Mouse (Mus musculus) lung, postnatal 0 days (tissue): ENCODE measurements at regions not wholly inside any gene's neighbourhood (a gene's known extent, or its start where the extent isn't known, plus 50 kb on each side); places are given as distances from the start of the nearest gene placed in this dataset.

Experiments
- ATAC-seq: fragments of 200-750 bp; cut with Nextera tagmentation; 2 replicates; pipeline ENCODE4 v1.8.0; 2017; ENCODE audit warnings: moderate library complexity
- DNase-seq: peaks from one replicate; pipeline ENCODE4 v3.0.0-alpha.2; 2016; ENCODE audit warnings: low spot score
- H3K27ac ChIP-seq: fragments of 300-500 bp; sonication (generic); 2 replicates; pipeline ENCODE4 v1.5.1; 2014; ENCODE audit warnings: antibody characterized with exemption, mild to moderate bottlenecking, low read length, mixed read lengths
- H3K27me3 ChIP-seq: fragments of 300-500 bp; sonication (generic); replicated peaks from 2 replicates; pipeline ENCODE4 v1.6.1; 2014; ENCODE audit warnings: low read length, mixed read lengths; ENCODE audit not compliant: insufficient read depth
- H3K36me3 ChIP-seq: fragments of 300-500 bp; sonication (generic); 2 replicates; pipeline ENCODE4 v1.6.1; 2014; ENCODE audit warnings: low read length, mixed read lengths; ENCODE audit not compliant: insufficient read depth
- H3K4me1 ChIP-seq: fragments of 300-500 bp; sonication (generic); 2 replicates; pipeline ENCODE4 v1.6.1; 2014; ENCODE audit warnings: antibody characterized with exemption, low read depth, low read length, mixed read lengths; ENCODE audit not compliant: insufficient read depth
- H3K4me2 ChIP-seq: fragments of 300-500 bp; sonication (generic); replicated peaks from 2 replicates; pipeline ENCODE4 v1.6.1; 2014; ENCODE audit warnings: low read depth, mild to moderate bottlenecking, low read length, moderate library complexity, mixed read lengths
- H3K4me3 ChIP-seq: fragments of 300-500 bp; sonication (generic); 2 replicates; pipeline ENCODE4 v1.5.1; 2014; ENCODE audit warnings: low read depth, low read length
- H3K9ac ChIP-seq: fragments of 300-500 bp; sonication (generic); replicated peaks from 2 replicates; pipeline ENCODE4 v1.6.1; 2014; ENCODE audit warnings: low read depth, mild to moderate bottlenecking
- H3K9me3 ChIP-seq: fragments of 300-500 bp; sonication (generic); 2 replicates; pipeline ENCODE4 v1.6.1; 2016; ENCODE audit warnings: low read length, mixed read lengths
- CTCF ChIP-seq: IDR thresholded peaks from 2 replicates; pipeline ENCODE4 v1.5.1; 2016; ENCODE audit warnings: antibody characterized with exemption, mild to moderate bottlenecking
- EP300 ChIP-seq: IDR thresholded peaks from 2 replicates; pipeline ENCODE4 v1.6.1; 2016; ENCODE audit warnings: antibody characterized with exemption, mild to moderate bottlenecking, control low read depth
- WGBS: fragments of 180-500 bp; shearing (Covaris S2); extraction: QIAGEN DNeasy Blood & Tissue Kit; methylation state at CpG from one replicate; pipeline ENCODE4 v1.1.7; 2014; 5-methylcytosine and 5-hydroxymethylcytosine counted together

DNA sequence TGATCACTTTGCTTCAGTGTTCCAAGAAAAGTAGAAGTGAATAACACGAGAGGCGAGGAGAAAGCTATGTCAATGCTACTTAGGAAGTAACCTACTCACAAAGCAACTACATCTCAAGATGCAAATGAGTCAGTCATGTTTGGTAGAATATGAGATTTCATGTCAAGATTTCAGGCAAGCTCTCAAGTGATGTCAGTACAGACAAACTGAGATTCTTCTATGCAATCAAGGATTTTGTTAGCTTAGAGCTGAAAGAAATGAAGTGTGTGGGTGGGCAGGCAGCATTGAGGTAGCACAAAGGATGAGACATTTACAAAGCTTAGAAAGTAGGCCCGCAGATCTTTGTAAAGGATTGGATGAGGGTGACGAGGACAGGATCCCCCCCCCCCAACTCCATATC is 480.0 kb upstream of the Syt1 start:
- TF ChIP-seq EP300, result no peak
- no peak for TF ChIP-seq CTCF
- 91% methylated on average over 4 of the region's 4 CpGs for WGBS
- DNase-seq, result no peak
- H3K27me3 ChIP-seq, result no peaks in the 10 kb centered on the region
- H3K4me1 ChIP-seq, result no peaks in the 10 kb centered on the region
- H3K9ac ChIP-seq, result no peak overlapping the region
- no peak overlapping the region for H3K27ac ChIP-seq
- no peak overlapping the region for H3K4me3 ChIP-seq
- no peak overlapping the region for H3K4me2 ChIP-seq
- no peak for ATAC-seq
- H3K36me3 ChIP-seq, result no peaks in the 10 kb centered on the region
- no peaks in the 10 kb centered on the region for H3K9me3 ChIP-seq

DNA sequence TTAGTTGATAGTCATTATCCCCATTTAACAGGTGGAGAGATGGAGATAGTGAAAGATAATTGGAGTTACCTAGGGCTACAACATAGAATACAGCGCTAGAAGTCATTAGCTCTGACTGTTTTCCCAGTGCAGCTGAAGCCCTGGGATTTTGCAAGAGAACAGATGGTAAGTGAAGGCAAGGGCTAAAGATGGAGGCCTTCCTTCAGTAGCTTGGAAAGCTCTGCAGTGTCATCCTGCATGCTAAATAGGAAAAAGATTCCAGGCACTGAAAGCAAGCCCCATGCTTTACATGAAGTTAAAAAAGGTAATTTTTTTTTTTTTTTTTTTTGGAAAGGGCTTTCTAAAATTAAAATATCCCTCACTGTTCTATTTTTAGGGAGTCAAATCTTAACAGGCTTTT is 477.2 kb upstream of the Syt1 start:
- Histone ChIP-seq H3K9me3 (no peaks in the 10 kb centered on the region), H3K36me3 (no peaks in the 10 kb centered on the region), H3K4me1 (no peaks in the 10 kb centered on the region), H3K27ac (no peak overlapping the region), H3K9ac (no peak overlapping the region), H3K27me3 (no peaks in the 10 kb centered on the region), H3K4me3 (no peak overlapping the region), H3K4me2 (no peak overlapping the region)
- TF ChIP-seq CTCF (no peak), EP300 (no peak)
- WGBS, result 97% methylated on average over 1 of the region's 1 CpGs
- ATAC-seq, result no peak
- DNase-seq, result no peak

DNA sequence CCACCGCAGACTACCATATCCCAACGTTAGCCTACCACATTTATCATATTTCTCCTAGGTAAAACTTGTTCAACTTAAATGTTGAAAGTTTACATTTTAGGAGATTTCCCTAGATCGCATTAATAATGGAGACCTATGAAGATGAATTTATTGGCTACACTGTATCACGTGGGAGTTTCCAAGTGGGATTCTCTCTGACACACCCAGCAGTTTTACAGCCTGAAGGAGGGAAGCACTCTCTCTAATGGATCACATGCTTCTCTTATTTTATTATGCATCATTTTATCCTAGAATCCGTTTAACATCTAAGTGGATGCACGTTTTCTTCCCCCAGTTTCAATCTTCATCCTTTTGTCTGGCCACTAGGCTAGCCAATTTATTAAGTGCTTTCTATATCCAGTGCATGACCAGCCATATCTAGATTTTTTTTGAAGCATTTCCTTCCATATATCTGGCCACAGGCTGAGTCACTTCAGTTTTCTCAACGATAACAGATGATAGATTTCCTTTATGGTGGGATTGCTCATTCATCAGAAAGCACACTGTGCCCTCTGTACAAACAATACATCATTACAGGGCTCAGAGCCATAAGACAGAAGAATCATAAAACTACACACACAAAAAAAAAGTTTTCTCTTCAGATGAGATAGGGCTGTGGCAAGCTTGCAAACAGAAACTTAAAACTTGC is 476.3 kb upstream of the Syt1 start:
- no peak overlapping the region for H3K9ac ChIP-seq
- WGBS, result 67% methylated on average over 7 of the region's 7 CpGs
- TF ChIP-seq CTCF (no peak), EP300 (no peak)
- no peaks in the 10 kb centered on the region for H3K4me1 ChIP-seq
- H3K27ac ChIP-seq, result no peak overlapping the region
- H3K4me2 ChIP-seq, result no peak overlapping the region
- H3K4me3 ChIP-seq, result no peak overlapping the region
- no peaks in the 10 kb centered on the region for H3K27me3 ChIP-seq
- H3K36me3 ChIP-seq, result no peaks in the 10 kb centered on the region
- no peak for DNase-seq
- H3K9me3 ChIP-seq, result no peaks in the 10 kb centered on the region
- no peak for ATAC-seq

DNA sequence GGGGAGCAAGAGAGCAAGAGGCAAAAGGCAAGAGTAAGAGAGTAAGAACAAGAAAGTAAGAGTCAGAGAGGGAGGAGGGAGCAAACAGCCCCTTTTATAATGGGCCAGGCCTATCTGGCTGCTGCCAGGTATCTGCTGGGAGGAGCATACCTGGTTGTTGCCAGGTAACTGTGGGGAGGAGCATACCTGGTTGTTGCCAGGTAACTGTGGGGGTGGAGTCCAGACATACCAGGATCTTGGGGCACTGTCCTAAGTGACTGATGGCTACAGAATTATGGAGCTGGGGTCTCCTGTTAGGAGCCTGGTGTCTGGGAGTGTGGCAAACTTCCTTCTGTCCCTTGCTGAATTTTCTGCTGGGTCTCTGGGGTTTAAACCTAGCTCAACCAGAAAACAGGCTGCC is 469.8 kb upstream of the Syt1 start:
- H3K4me2 ChIP-seq, result no peak overlapping the region
- H3K4me1 ChIP-seq, result no peaks in the 10 kb centered on the region
- DNase-seq (no peak), ATAC-seq (no peak)
- TF ChIP-seq CTCF (no peak), EP300 (no peak)
- H3K36me3 ChIP-seq, result no peaks in the 10 kb centered on the region
- no peak overlapping the region for H3K9ac ChIP-seq
- no peak overlapping the region for H3K4me3 ChIP-seq
- H3K27me3 ChIP-seq, result no peaks in the 10 kb centered on the region
- no peaks in the 10 kb centered on the region for H3K9me3 ChIP-seq
- no peak overlapping the region for H3K27ac ChIP-seq

DNA sequence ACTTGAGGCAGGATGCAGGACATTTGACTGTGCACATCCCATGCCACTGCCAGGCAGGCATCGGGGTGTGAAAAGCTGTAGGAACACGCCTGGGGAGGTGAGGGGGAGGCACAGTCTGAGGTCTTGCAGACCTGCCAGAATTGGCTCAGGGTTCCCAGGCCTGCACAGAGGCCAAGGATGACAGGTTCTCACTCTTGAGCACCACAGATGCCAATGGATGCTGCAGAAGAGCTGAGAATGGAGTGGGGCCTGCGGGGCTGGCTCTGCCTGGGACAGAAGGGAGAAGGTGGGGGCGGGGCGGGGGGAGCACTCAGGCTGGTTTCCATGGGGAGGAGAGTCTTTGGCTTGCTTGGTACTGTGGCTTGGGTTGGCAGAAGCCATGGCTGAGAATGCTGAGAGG is 469.2 kb upstream of the Syt1 start:
- Histone ChIP-seq H3K4me2 (no peak overlapping the region), H3K27ac (no peak overlapping the region), H3K9me3 (no peaks in the 10 kb centered on the region), H3K27me3 (no peaks in the 10 kb centered on the region), H3K36me3 (no peaks in the 10 kb centered on the region), H3K4me3 (no peak overlapping the region), H3K9ac (no peak overlapping the region), H3K4me1 (no peaks in the 10 kb centered on the region)
- no peak for TF ChIP-seq EP300
- TF ChIP-seq CTCF, result no peak
- 71% methylated on average over 5 of the region's 5 CpGs for WGBS
- DNase-seq, result no peak
- no peak for ATAC-seq

GRCm38 (mm10) chr10:109466516-109466915 is 455.7 kb upstream of the Syt1 start:
- Histone ChIP-seq H3K4me3 (no peak overlapping the region), H3K4me1 (no peaks in the 10 kb centered on the region), H3K4me2 (no peak overlapping the region), H3K27me3 (no peaks in the 10 kb centered on the region), H3K27ac (no peak overlapping the region), H3K9me3 (no peaks in the 10 kb centered on the region), H3K36me3 (no peaks in the 10 kb centered on the region), H3K9ac (no peak overlapping the region)
- WGBS, result 78% methylated on average over 3 of the region's 3 CpGs
- TF ChIP-seq EP300 (no peak), CTCF (no peak)
- ATAC-seq (no peak), DNase-seq (no peak)

DNA sequence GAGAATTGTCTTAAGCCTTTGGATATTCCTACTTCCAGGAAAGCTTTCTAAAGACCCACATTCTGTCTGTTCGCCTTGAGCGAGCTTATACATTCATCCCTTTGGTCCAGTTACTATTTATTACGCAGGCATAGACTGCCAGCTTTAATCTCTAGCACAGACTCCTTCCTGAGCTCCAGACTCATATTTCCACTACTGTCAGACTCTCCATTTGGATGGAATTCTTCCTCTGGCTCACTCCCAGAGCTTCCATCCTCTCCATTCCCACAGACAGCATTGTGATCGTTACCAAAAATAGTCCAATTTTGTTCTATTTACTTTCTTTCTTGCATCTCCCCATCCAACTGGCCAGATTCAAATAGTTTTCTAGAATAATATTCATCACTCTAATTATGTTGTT is 420.3 kb upstream of the Syt1 start:
- Histone ChIP-seq H3K4me1 (no peaks in the 10 kb centered on the region), H3K36me3 (no peaks in the 10 kb centered on the region), H3K27ac (no peak overlapping the region), H3K4me2 (no peak overlapping the region), H3K9me3 (no peaks in the 10 kb centered on the region), H3K27me3 (no peaks in the 10 kb centered on the region), H3K9ac (no peak overlapping the region), H3K4me3 (no peak overlapping the region)
- DNase-seq (no peak), ATAC-seq (no peak)
- no peak for TF ChIP-seq CTCF
- TF ChIP-seq EP300, result no peak
- 75% methylated on average over 4 of the region's 4 CpGs for WGBS
